11 mouse cellular contexts compared by ENCODE assay signal in genomic region chr16:29845597-29845986, GRCm38 (mm10).
DNase-seq lines count a peak whose midpoint lies in the region; ATAC-seq and TF ChIP-seq lines count a peak whose summit lies in the region.
"Had no signal": no experiment of that assay in that cellular context is flagged by ENCODE, and none has a peak within 500 bp of the region (broad histone marks: within the 10 kb centered on the region; RNA-seq: fewer than 3 reads in every experiment).

No protein-coding gene starts in this region.

- intact Hi-C loops in heart, postnatal 25 days (cut with DNase I) = no loop called here

- H3K27ac ChIP-seq in heart, embryonic 11.5 days (ENCODE audit: low read depth, low read length) = no peak overlapping the region; the same call in 1 of the 2 replicates
- H3K27ac ChIP-seq in thymus, adult 2 months (ENCODE audit: control insufficient read depth, insufficient read depth, low read length) = peak overlapping the region; percentile 83
- peak overlapping the region; percentile 81 for H3K27ac ChIP-seq in liver, embryonic 11.5 days (ENCODE audit: low read depth, low read length)
- H3K27ac ChIP-seq: forebrain, embryonic 15.5 days; limb, embryonic 13.5 days had no signal

- H3K4me2 ChIP-seq in heart, embryonic 11.5 days = peak overlapping the region; percentile 46
- peak overlapping the region; percentile 54 for H3K4me2 ChIP-seq in liver, embryonic 11.5 days
- H3K4me2 ChIP-seq: forebrain, embryonic 15.5 days; limb, embryonic 13.5 days had no signal

- peaks cover 12% of the 10 kb centered on the region for H3K4me1 ChIP-seq in heart, embryonic 11.5 days (ENCODE audit: control insufficient read depth, insufficient read depth, low read length)
- H3K4me1 ChIP-seq in thymus, adult 2 months (replicated peaks; ENCODE audit: control insufficient read depth, insufficient read depth, low read length) = peaks cover 28% of the 10 kb centered on the region
- H3K4me1 ChIP-seq in liver, embryonic 11.5 days (replicated peaks; ENCODE audit: control insufficient read depth, insufficient read depth, low read length) = peaks cover 49% of the 10 kb centered on the region

- DNase-seq in heart, postnatal 25 days (ENCODE audit: low spot score) = no peak
- no peak for DNase-seq in thymus, adult 2 months
- DNase-seq in thymus, postnatal 25 days = no peak
- DNase-seq in liver, embryonic 11.5 days (ENCODE audit: low spot score) = no peak
- DNase-seq in yolk sac, embryonic 10.5 days (ENCODE audit: low spot score) = peak; percentile 76
- DNase-seq in ovary, adult 18-20 months (ENCODE audit: low spot score) = no peak
- no peak for DNase-seq in cerebellum, adult 18-20 months
- DNase-seq: kidney, adult 18-20 months had no signal

- no peak overlapping the region for H3K4me3 ChIP-seq in heart, embryonic 11.5 days (ENCODE audit: low read depth, low read length)
- no peak overlapping the region for H3K4me3 ChIP-seq in thymus, adult 2 months (ENCODE audit: control insufficient read depth, insufficient read depth, low read length)
- no peak overlapping the region for H3K4me3 ChIP-seq in liver, embryonic 11.5 days (ENCODE audit: low read depth, low read length)
- H3K4me3 ChIP-seq: forebrain, embryonic 15.5 days; limb, embryonic 13.5 days had no signal

- ATAC-seq in heart, embryonic 11.5 days (replicated peaks; ENCODE audit: insufficient number of reproducible peaks, low FRiP score, low TSS enrichment) = peak; percentile 71
- ATAC-seq in liver, embryonic 11.5 days (replicated peaks; ENCODE audit: low FRiP score) = peak; percentile 89
- ATAC-seq: forebrain, embryonic 15.5 days had no signal

- H3K9me3 ChIP-seq in heart, embryonic 11.5 days (replicated peaks; ENCODE audit: control insufficient read depth, low read length) = no peaks in the 10 kb centered on the region
- no peaks in the 10 kb centered on the region for H3K9me3 ChIP-seq in liver, embryonic 11.5 days (ENCODE audit: control insufficient read depth, low read length)
- H3K9me3 ChIP-seq: forebrain, embryonic 15.5 days; limb, embryonic 13.5 days had no signal

- no peaks in the 10 kb centered on the region for H3K36me3 ChIP-seq in heart, embryonic 11.5 days (ENCODE audit: control insufficient read depth, insufficient read depth, low read length)
- no peaks in the 10 kb centered on the region for H3K36me3 ChIP-seq in thymus, adult 2 months (ENCODE audit: control insufficient read depth, insufficient read depth, low read length)
- H3K36me3 ChIP-seq in liver, embryonic 11.5 days (ENCODE audit: control insufficient read depth, insufficient read depth, low read length) = no peaks in the 10 kb centered on the region
- H3K36me3 ChIP-seq: forebrain, embryonic 15.5 days; limb, embryonic 13.5 days had no signal

- H3K27me3 ChIP-seq in heart, embryonic 11.5 days (ENCODE audit: control insufficient read depth, insufficient read depth, low read length) = no peaks in the 10 kb centered on the region
- H3K27me3 ChIP-seq in thymus, adult 2 months (ENCODE audit: control insufficient read depth, insufficient read depth, low read length) = no peaks in the 10 kb centered on the region; the same call in 1 of the 2 replicates
- no peaks in the 10 kb centered on the region for H3K27me3 ChIP-seq in liver, embryonic 11.5 days (replicated peaks; ENCODE audit: control insufficient read depth, insufficient read depth, low read length)
- H3K27me3 ChIP-seq: forebrain, embryonic 15.5 days had no signal

- WGBS in heart, embryonic 11.5 days (ENCODE audit: insufficient replicate concordance) = 9% methylated on average over 8 of the region's 8 CpGs
- 64% methylated on average over 8 of the region's 8 CpGs for WGBS in thymus, adult 2 months
- 7% methylated on average over 8 of the region's 8 CpGs for WGBS in liver, embryonic 11.5 days

- no peak for TF ChIP-seq POLR2A in thymus, adult 2 months (IDR thresholded peaks at IDR 0.05; ENCODE audit: control insufficient read depth, extremely low read depth, insufficient read depth, low read length, poor library complexity)

- TF ChIP-seq CTCF in thymus, adult 2 months (IDR thresholded peaks at IDR 0.05; ENCODE audit: borderline replicate concordance, control insufficient read depth, extremely low read depth, insufficient read depth, low read length, poor library complexity) = no peak

- no peak overlapping the region for H3K9ac ChIP-seq in heart, embryonic 11.5 days (ENCODE audit: low read depth, low read length)
- peak overlapping the region; percentile 63 for H3K9ac ChIP-seq in liver, embryonic 11.5 days (ENCODE audit: low read depth, low read length)
- H3K9ac ChIP-seq: forebrain, embryonic 15.5 days; limb, embryonic 13.5 days had no signal
